Mouse (Mus musculus) induced T-regulatory cell, adult 2 months (primary cell): Measurements from ENCODE around the gene Map3k6.

Experiments
- DNase-seq: peaks from one replicate; pipeline ENCODE4 v3.0.0-alpha.2; 2012; ENCODE audit warnings: low read depth

The Map3k6 gene

DNA sequence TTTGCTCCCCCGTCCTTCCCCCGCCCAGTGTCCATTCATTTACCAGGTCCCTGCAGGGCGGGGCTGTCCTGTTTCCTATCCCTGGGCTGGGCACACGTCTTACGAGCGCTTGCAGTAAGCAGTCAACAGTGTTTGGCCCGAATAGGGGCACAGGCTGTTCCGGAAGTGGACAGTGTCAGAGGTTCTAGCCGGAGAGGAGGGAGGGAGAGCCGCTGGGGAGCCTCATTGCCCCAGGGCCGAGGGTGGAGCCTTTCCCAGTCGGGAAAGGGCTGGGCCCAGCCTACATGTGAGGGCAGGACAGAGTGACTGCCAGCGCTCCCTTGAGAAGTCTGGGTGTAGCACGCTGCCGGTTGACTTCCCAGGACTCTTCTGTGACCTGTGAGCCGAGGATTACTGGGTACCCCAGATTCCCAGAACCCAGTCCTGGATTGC is at the start of gene Map3k6:
TSS of gene Map3k6 (plus strand) at position 329 of the 432 bp plus-strand sequence.
- DNase-seq: no peak

DNA sequence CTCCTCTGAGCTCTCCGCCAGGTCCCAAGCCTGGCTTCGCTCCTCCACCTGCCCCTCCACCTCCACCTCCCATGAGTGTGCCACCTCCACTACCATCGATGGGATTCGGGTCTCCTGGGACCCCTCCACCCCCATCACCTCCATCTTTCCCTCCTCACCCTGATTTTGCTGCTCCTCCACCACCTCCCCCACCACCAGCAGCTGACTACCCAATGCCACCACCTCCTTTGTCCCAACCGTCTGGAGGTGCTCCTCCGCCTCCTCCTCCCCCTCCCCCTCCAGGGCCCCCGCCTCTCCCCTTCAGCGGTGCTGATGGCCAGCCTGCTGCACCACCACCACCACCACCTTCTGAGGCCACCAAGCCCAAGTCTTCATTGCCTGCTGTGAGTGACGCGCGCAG is 46.1 kb upstream of the Map3k6 start:
- DNase-seq: no peak

DNA sequence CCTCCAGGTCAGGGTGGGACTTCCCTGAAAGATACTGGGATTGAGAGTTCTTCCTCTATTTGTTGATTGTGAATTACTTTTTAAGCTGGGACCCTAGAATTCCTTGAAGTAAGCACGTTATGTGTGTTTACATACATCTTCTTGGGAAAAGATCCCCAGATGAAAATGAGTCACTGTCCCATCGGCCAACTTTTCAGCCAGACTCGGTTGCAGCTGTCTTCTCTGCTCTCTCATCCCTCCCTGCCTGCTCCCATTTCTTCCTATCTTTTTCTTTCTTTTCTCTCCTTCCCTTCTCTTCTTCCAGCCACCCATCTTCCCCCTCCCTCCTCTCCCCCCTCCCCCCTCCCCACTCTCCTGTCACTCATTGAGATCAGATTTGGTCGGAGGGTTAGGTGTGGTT is 45.6 kb upstream of the Map3k6 start:
- no peak for DNase-seq

GRCm38 (mm10) chr4:133196136-133196535 is 44.5 kb upstream of the Map3k6 start:
- no peak for DNase-seq

DNA sequence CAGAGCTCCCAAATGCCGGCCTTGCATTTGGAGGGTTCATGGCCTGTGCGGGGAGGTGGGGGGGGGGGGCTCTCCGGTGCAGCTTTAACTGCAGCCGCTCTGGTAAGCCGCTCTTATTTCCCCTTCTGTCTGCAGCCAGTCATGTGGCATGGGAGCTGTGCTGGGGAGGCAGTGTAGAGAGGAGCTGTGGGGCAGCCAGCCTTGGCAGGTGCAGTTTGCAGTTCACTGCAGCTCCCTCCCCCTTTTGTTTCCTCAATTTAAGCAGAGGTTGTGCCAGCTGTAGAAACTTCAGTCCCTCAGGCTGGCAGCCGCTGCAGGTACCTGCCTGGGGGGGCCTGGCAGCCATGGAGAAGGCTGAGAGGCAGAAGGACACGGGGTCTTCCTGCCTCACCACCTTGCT is 43.8 kb upstream of the Map3k6 start:
- DNase-seq: no peak

DNA sequence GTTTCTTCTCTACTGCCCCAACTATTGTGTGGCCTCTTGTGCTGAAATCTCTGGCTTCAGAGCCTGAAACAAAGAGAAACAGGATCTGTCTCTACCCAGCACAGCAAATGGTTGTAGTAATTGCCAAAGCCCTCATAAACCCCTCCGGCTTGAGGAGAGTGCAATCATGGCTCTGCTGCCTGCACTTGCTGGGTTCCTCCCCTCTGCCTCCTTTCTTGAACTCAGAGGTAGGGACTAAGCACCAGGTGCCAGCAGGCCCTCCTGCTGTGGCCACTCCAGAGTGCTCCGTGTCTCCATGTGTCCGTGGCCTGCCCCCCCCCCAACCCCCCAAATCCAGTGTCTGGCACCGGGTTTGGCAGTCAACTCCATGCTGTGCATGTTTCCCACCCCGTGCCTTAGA is 43.3 kb upstream of the Map3k6 start:
- no peak for DNase-seq

DNA sequence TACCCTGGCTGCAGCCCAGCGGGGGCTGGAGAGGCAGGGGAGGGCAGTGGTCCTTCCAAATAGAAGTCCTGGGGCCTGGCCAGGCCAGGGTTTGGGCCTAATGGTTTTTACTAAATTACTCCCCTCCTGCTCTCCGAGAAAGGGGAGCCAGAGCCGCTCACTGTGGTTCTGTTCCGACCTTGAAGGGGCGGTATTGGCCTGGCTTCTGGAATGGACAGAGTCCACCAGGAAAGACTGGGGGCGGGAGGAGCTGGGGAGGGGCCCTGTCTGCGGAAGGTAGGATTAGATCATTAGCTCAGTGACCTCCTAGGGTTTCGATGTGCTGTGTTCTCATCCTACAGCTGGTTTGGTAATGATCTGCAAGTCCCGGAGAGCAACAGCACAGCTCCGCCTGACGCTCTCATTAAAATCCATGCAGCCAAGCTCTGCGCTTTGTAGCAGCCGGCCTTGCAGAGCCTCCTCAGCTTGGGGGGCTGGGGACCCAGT is 42.8 kb upstream of the Map3k6 start:
- no peak for DNase-seq

- no peak for DNase-seq
These were observed 42.1 kb upstream of the Map3k6 start for GRCm38 (mm10) chr4:133198337-133199180.

- DNase-seq: no peak
These were observed 40.9 kb upstream of the Map3k6 start for GRCm38 (mm10) chr4:133199743-133200142.

DNA sequence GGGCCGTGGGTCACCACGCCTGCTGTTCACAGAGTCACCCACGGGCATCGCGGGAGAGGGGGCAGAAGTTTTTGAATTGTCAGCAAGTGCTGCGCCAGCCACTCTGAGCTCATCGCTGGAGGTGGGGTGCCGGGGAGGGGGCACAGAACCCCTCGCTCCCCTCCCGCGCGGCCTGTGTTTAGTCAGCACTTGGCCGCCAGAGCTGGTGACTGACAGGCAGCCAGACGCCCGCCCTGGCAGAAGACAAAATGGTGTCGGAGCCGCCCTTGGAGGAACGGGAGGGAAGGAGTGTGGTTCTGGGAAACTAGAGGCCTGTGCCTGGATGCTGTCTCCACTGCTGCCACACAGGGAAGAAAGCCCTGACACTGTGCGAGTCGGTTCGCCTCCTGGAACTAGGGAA is 40.3 kb upstream of the Map3k6 start:
- no peak for DNase-seq

DNA sequence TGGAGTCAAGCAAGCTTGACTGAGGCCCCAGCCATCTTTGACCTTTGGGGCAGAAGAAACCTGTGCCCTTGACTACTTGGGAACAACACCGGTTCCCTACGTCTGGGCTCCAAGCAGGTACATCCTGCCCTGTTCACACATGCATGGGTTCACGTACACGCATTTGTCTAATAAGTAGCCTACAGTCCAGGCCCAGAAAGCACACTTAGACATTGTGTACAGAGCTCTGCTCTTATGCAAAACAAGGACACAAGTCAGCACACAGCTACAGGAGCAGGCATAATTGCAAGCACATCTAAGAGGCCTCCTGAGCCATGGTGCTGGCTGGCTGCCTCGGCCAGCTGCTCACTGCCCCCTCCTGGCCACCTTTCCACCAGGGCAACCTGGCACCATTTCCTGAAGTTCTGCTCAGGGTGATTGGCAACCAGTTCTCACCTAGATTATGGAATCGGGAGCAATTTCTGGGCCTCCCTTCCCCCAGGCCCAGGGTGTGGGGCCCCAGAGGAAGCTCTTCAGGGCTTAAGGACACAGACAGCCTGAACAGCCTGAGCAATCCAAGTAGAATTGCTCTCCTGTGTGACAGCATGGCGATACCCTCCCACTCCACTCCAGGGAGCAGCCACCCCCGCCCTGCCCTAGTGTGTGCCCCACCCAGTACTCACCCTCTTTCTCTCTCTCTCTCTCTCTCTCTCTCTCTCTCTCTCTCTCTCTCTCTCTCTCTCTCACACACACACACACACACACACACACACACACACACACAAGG is 39.4 kb upstream of the Map3k6 start:
- peak; percentile 66 for DNase-seq

- DNase-seq: no peak
These were observed 38.4 kb upstream of the Map3k6 start for GRCm38 (mm10) chr4:133202254-133202653.

DNA sequence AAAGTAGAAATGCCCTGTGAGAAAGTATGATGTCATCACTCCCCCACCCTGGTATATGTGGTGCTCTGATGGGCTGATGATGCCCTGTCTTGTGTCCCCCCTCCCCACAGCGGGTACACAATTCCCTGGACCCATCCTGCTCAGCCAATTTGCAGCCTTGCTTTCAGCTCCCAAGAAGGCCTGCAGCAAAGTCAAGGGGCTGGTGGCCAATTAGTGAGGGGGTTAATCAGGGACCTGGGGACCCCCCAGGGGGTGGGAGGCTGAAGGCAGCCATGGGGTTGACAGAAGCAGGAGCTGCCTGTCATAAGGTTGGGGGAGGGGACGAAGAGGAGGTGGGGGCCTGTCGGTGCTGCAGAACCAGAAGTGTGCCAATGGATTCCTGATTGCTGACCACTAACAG is 37.0 kb upstream of the Map3k6 start:
- no peak for DNase-seq

DNA sequence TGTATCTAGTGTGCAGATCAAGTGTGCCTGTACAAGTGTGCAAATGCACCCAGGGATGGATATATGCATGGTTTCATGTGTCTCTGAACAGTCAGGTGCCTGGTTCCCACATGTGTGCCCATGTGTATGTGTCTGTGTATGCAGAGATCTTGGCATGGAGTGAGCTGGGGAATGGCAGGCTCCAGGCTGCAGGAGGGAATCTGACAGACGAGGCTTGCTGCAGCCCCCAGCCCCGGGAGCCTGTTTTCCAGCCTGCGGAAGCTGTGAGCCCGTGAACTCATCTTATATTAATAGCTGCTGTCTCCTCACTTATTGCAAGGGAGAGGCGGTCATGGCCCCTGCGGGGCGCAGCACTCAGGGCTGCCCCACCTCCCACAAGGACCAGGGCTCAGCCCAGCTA is 36.2 kb upstream of the Map3k6 start:
- DNase-seq: no peak

- DNase-seq: peak; percentile 84
These were observed 31.3 kb upstream of the Map3k6 start for GRCm38 (mm10) chr4:133209366-133209765.

- no peak for DNase-seq
These were observed 30.4 kb upstream of the Map3k6 start for GRCm38 (mm10) chr4:133210023-133210787.

GRCm38 (mm10) chr4:133210788-133211390 is 29.7 kb upstream of the Map3k6 start:
- DNase-seq: no peak

DNA sequence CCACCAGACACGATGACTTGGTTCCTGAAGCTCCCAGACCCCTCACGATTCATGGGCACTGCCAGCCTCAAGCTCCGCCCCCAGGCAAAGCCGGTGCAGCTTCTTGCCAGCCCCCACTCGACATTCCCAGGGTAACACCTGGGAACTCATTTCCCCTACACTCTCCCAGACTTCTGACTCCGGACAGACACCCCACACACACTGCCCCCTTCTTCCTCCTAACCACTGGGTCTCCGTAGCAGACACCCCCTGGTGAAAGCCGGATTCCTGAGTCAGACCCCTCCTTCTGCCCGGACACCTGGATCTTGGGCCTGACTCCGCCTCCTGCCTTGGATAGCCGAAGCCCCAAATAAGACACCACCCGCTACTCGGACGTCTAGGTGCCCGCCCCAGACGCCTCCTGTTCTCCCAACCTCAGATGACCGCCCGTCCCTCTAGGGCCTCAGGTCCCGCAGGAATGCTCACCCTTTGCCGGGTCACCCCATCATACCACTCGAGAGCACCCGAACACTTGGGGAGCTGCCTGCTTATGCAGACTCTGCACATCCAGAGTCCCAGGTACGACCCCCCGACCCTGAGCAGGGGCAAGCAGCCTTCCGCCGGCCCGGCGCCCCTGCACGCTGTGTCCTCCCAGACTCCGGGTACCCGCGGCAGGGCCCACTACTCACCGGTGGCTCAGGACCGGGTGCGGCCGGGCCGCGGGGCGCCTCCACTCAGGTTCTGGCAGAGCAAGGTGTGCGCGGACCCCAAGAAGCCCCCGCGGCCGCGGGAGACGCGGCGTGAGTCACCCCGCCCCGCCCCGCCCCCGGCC is 28.7 kb upstream of the Map3k6 start, which contains the start of the genes Cd164l2 and Gpr3:
TSS of gene Cd164l2 (plus strand) at position 381 of the 811 bp plus-strand sequence.
TSS of gene Gpr3 (minus strand) at position 786 of the 811 bp plus-strand sequence.
- no peak for DNase-seq

DNA sequence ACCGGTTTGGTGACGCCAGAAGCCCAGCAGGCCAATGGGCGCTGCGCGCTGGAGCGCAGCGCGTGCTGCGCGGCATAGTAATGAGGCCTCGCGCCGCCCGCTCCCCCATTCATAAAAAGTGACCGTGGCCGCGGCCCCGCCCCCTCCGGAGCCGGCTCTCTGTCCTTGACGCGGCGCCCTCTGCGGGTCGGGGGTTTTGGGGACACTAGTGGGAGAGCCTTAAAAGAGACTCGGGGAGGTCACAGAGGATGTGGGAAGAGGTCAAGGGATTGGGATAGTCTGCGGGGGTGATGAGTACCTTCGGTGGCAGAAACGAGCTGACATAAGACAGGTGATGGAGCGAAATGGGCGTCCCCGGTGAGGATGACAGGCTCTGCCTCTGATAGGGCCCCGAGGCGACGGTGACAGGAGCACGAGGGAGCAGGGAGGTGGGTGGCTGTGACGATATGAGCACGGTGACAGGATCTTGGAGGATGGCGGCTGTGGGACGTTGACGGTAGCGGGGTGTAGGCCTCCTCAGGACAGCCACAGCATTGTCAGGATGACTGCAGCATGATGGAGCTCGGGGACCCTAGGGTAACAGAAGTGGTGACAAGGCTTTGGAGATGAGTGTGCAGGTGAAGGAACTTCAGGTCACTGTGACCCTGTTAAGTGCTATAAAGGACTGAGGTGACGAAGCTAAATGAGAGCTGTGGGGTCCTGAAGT is 27.9 kb upstream of the Map3k6 start:
- DNase-seq: peak; percentile 87

GRCm38 (mm10) chr4:133213268-133213590 is 27.4 kb upstream of the Map3k6 start:
- DNase-seq: no peak
